Mouse (Mus musculus) retina, postnatal 1 day (tissue): ENCODE measurements around the gene Hmgn3.

ENCODE experiments used
- DNase-seq: peaks from one replicate; pipeline ENCODE4 v3.0.0-alpha.2; 2012

Gene Hmgn3

GRCm38 (mm10) chr9:83098652-83099307 lies 47.7 kb downstream of the Hmgn3 start:
- peak; percentile 15 for DNase-seq

- DNase-seq, result peak; percentile 16
Measured at GRCm38 (mm10) chr9:83097816-83098215, 48.7 kb downstream of the Hmgn3 start.

GRCm38 (mm10) chr9:83094649-83095336 lies 51.7 kb downstream of the Hmgn3 start:
- no peak for DNase-seq

- no peak for DNase-seq
Measured at GRCm38 (mm10) chr9:83083790-83084469, 62.6 kb downstream of the Hmgn3 start.

- no peak for DNase-seq
Measured at GRCm38 (mm10) chr9:83083091-83083490, 63.4 kb downstream of the Hmgn3 start.

- DNase-seq, result peak; percentile 48
Measured at GRCm38 (mm10) chr9:83082296-83082695, 64.2 kb downstream of the Hmgn3 start.

- no peak for DNase-seq
Measured at GRCm38 (mm10) chr9:83079724-83080123, 66.8 kb downstream of the Hmgn3 start.

GRCm38 (mm10) chr9:83068246-83068645 lies 78.2 kb downstream of the Hmgn3 start:
- no peak for DNase-seq

GRCm38 (mm10) chr9:83061289-83061688 lies 85.2 kb downstream of the Hmgn3 start:
- DNase-seq, result no peak
